Mouse (Mus musculus) G1E (cell line): ENCODE data around the gene Myo19. TPM values are rescaled to one million over a fixed set of nuclear protein-coding genes. Genes with fewer than 3 reads are reported as not detected.

Source experiments
- ATAC-seq: 2 replicates; pipeline ENCODE4 v1.8.0; 2016; ENCODE audit warnings: mild to moderate bottlenecking; ENCODE audit not compliant: insufficient number of reproducible peaks, poor library complexity, low FRiP score, severe bottlenecking; ENCODE audit errors: extremely low read depth
- DNase-seq: peaks from one replicate; pipeline ENCODE4 v3.0.0; 2012; ENCODE audit warnings: low spot score
- H3K27me3 ChIP-seq: 2 replicates; pipeline ENCODE4 v1.6.1; 2012; ENCODE audit warnings: mild to moderate bottlenecking, low read length, inconsistent platforms; ENCODE audit not compliant: insufficient read depth
- H3K36me3 ChIP-seq: replicated peaks from 2 replicates; pipeline ENCODE3; 2012; ENCODE audit warnings: mild to moderate bottlenecking, inconsistent platforms
- H3K4me1 ChIP-seq: 2 replicates; pipeline ENCODE4 v1.6.1; 2012; ENCODE audit warnings: low read depth, low read length, inconsistent platforms, mixed read lengths; ENCODE audit not compliant: insufficient read depth
- H3K4me3 ChIP-seq: 2 replicates; pipeline ENCODE4 v1.5.1; 2012; ENCODE audit warnings: low read depth, mild to moderate bottlenecking, inconsistent platforms, low read length, moderate library complexity, mixed read lengths
- H3K9me3 ChIP-seq: replicated peaks from 2 replicates; pipeline ENCODE4 v1.6.1; 2012; ENCODE audit warnings: inconsistent platforms
- CTCF ChIP-seq: IDR thresholded peaks from 2 replicates; pipeline ENCODE4 v1.5.1; 2012; ENCODE audit warnings: low read depth, low read length, inconsistent platforms, mixed read lengths
- GATA1 ChIP-seq: IDR thresholded peaks from 2 replicates; pipeline ENCODE4 v1.6.1; 2012; ENCODE audit warnings: borderline replicate concordance, low read length, inconsistent platforms, mixed read lengths
- GATA2 ChIP-seq: IDR thresholded peaks from 2 replicates; pipeline ENCODE4 v1.6.1; 2012; ENCODE audit warnings: low read depth, low read length, inconsistent platforms, borderline replicate concordance
- POLR2AphosphoS5 ChIP-seq: IDR thresholded peaks from 2 replicates; pipeline ENCODE4 v1.6.1; 2012; ENCODE audit warnings: low read depth, low read length, inconsistent platforms; ENCODE audit not compliant: insufficient replicate concordance
- TAL1 ChIP-seq: conservative IDR thresholded peaks from 2 replicates; pipeline ENCODE4 v1.6.1; 2012; ENCODE audit warnings: low read depth, low read length, inconsistent platforms, mixed read lengths
- polyA plus RNA-seq: library from polyadenylated mRNA; stranded (reverse); fragments of >175 nt; gene quantifications from 2 replicates; pipeline ENCODE4 v1.2.3, GENCODE M21; 2012
- total RNA-seq, 2 experiments: library from RNA; stranded (forward) in 1 of 2; stranded (reverse) in 1 of 2; fragments of 200-1000 nt in 1 of 2; fragments of >200 nt in 1 of 2; fragmentation: Nextera tagmentation in 1 of 2; gene quantifications; 2 replicates each; pipeline ENCODE4 v1.2.3; 2014 to 2017

Myo19 gene
- total and polyA plus RNA-seq, 3 experiments: 5.2 to 15.5 (median 8.9) TPM

DNA sequence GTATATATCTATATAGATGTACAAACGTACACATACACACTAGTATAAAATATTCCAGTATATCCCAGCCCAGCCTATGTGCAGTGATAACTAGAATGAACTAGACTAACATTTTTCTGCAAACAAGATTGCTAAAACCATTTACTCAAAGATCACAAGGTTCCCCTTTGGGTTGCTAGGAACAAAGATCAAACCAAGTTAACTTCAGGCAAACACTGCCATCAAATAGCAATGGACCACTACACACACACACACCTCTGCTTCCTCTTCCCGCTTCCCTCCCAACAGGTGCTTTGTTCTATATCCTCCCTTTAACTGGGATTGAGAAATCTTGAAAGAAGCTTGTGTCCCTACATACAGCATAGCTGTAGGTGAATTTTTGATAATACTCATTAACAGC lies 12.4 kb upstream of the Myo19 start:
- no peaks in the 10 kb centered on the region for H3K9me3 ChIP-seq
- DNase-seq (no peak), ATAC-seq (no peak)
- no peaks in the 10 kb centered on the region for H3K27me3 ChIP-seq
- peaks cover 36% of the 10 kb centered on the region for H3K36me3 ChIP-seq
- peaks cover 46% of the 10 kb centered on the region for H3K4me1 ChIP-seq
- H3K4me3 ChIP-seq: peak overlapping the region; percentile 60
- TF ChIP-seq POLR2AphosphoS5 (no peak), CTCF (no peak), GATA1 (no peak), TAL1 (no peak), GATA2 (no peak)

- no peaks in the 10 kb centered on the region for H3K9me3 ChIP-seq
- TF ChIP-seq TAL1 (no peak), GATA2 (no peak), CTCF (no peak), POLR2AphosphoS5 (no peak), GATA1 (no peak)
- peaks cover 28% of the 10 kb centered on the region for H3K36me3 ChIP-seq
- H3K4me3 ChIP-seq: peak overlapping the region; percentile 97
- no peak for ATAC-seq
- H3K27me3 ChIP-seq: no peaks in the 10 kb centered on the region
- DNase-seq: no peak
- peaks cover 47% of the 10 kb centered on the region for H3K4me1 ChIP-seq
Observed at GRCm38 (mm10) chr11:84868786-84869259, 11.1 kb upstream of the Myo19 start.

- Histone ChIP-seq H3K9me3 (no peaks in the 10 kb centered on the region), H3K27me3 (no peaks in the 10 kb centered on the region), H3K36me3 (peaks cover 29% of the 10 kb centered on the region), H3K4me3 (peak overlapping the region; percentile 97), H3K4me1 (peaks cover 44% of the 10 kb centered on the region)
- DNase-seq (peak; percentile 78), ATAC-seq (peak; percentile 68)
- TF ChIP-seq GATA1 (no peak), GATA2 (no peak), POLR2AphosphoS5 (no peak), CTCF (no peak), TAL1 (no peak)
Observed at GRCm38 (mm10) chr11:84869537-84870232, 10.3 kb upstream of the Myo19 start.

DNA sequence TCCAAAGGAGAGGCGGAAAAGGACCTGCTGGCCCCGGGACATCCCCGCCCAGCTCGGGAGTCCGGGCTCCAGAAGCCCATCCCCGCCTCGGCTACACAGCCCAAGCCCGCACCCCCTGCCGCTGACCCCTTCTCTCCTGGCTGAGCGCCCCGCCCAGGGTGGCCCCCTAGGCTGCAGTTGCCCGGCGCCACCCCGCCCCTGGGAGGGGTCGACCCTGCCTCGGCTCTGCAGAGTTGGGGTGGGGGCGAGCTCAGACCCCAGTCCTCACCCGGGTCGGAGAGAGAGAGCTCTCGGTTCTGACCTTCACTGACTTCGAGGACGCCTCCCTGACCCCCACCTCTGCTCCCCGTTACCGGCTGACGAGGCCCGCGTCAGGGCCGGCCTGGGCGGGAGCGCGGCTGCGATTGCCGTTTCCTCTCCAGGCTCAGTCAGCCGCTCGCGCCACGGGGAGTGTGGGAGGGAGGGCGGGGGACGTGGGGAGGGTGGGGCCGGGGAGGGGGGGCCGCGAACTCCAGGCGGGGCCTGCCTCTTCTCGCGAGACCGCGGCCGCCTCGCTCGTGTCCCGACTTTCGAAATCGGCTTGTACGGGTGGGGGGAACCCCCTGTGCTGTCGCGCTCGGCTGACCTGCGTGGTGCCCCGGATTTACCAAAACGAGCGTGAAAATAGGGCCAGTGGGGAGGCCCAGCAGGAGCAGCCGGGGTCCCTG lies 9.5 kb upstream of the Myo19 start, which contains the start of gene Ggnbp2:
Gene Ggnbp2 (minus strand): TSS at position 481 of the 707 bp plus-strand sequence.
- peak; percentile 85 for DNase-seq
- H3K36me3 ChIP-seq: peaks cover 29% of the 10 kb centered on the region
- H3K4me1 ChIP-seq: peaks cover 38% of the 10 kb centered on the region
- no peaks in the 10 kb centered on the region for H3K27me3 ChIP-seq
- H3K4me3 ChIP-seq: peak within 1 kb of the TSS; percentile 97
- TF ChIP-seq TAL1 (no peak), POLR2AphosphoS5 (no peak), CTCF (no peak), GATA2 (no peak), GATA1 (no peak)
- no peaks in the 10 kb centered on the region for H3K9me3 ChIP-seq
- ATAC-seq: peak; percentile 18; the same call in 1 of the 2 replicates

- peaks cover 33% of the 10 kb centered on the region for H3K4me1 ChIP-seq
- ATAC-seq (no peak), DNase-seq (no peak)
- no peaks in the 10 kb centered on the region for H3K27me3 ChIP-seq
- H3K4me3 ChIP-seq: peak overlapping the region; percentile 97
- H3K9me3 ChIP-seq: no peaks in the 10 kb centered on the region
- no peak for TF ChIP-seq POLR2AphosphoS5
- TF ChIP-seq GATA1: no peak
- no peak for TF ChIP-seq TAL1
- no peak for TF ChIP-seq GATA2
- TF ChIP-seq CTCF: no peak
- H3K36me3 ChIP-seq: peaks cover 30% of the 10 kb centered on the region
Observed at GRCm38 (mm10) chr11:84871046-84871445, 8.9 kb upstream of the Myo19 start.

DNA sequence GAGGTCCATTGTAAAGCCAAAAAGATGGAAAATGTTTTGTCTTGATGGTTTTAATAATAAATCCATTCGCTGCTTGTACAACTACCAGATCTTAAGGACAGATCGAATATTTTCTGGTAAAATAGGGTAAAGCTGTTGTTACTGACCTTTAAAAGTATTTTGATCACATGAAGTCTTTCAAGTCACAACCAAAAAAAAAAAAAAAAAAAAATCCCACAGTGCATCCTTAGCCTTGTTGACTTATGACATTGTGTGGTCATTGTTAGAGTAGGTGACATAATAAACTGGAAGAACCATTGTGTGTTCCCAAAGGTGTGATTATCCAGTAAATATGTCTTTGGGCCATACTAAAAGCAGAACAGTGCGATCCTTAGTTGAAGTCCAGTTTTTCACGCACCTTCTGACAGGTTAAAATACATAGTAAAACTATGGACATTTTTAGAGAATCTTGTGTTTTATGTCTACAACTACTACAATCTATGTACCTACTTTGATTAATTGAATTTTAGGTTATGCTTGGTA lies 8.3 kb upstream of the Myo19 start:
- H3K27me3 ChIP-seq: no peaks in the 10 kb centered on the region
- H3K4me3 ChIP-seq: peak overlapping the region; percentile 97
- ATAC-seq (no peak), DNase-seq (no peak)
- H3K36me3 ChIP-seq: peaks cover 31% of the 10 kb centered on the region
- no peak for TF ChIP-seq CTCF
- TF ChIP-seq POLR2AphosphoS5: no peak
- no peak for TF ChIP-seq TAL1
- no peak for TF ChIP-seq GATA2
- TF ChIP-seq GATA1: no peak
- peaks cover 31% of the 10 kb centered on the region for H3K4me1 ChIP-seq
- no peaks in the 10 kb centered on the region for H3K9me3 ChIP-seq
